Mouse (Mus musculus) cortical plate, adult 2 months (tissue): ENCODE results near the gene Scn1a. TPM values are rescaled to one million over a fixed set of nuclear protein-coding genes. Genes with fewer than 3 reads are reported as not detected.

ENCODE experiments used
- H3K27ac ChIP-seq: fragments of 200-500 bp; 2 replicates; pipeline ENCODE4 v1.5.1; 2012; ENCODE audit warnings: low read length, control low read depth, inconsistent platforms; ENCODE audit not compliant: insufficient read depth
- H3K4me1 ChIP-seq: fragments of 200-500 bp; 2 replicates; pipeline ENCODE4 v1.6.1; 2011; ENCODE audit warnings: low read length; ENCODE audit not compliant: control insufficient read depth, insufficient read depth
- H3K4me3 ChIP-seq: fragments of 200-500 bp; 2 replicates; pipeline ENCODE4 v1.5.1; 2011; ENCODE audit warnings: mild to moderate bottlenecking, low read length, control low read depth; ENCODE audit not compliant: insufficient read depth
- CTCF ChIP-seq: fragments of 200-500 bp; IDR thresholded peaks from 2 replicates; pipeline ENCODE4 v1.5.1; 2011; ENCODE audit warnings: mild to moderate bottlenecking, control low read depth, low read length; ENCODE audit not compliant: insufficient read depth; ENCODE audit errors: extremely low read depth
- POLR2A ChIP-seq: fragments of 200-500 bp; IDR thresholded peaks from 2 replicates; pipeline ENCODE4 v1.6.1; 2011; ENCODE audit warnings: mild to moderate bottlenecking, low read length, control low read depth; ENCODE audit not compliant: insufficient read depth; ENCODE audit errors: extremely low read depth
- polyA plus RNA-seq: library from polyadenylated mRNA; depleted of rRNA; stranded (reverse); fragments of >200 nt; gene quantifications from 2 replicates; pipeline ENCODE4 v1.2.3, GENCODE M21; 2012; rRNA removed

Gene Scn1a
- 63.1 and 63.2 TPM in 2 replicates for polyA plus RNA-seq

- Histone ChIP-seq H3K4me3 (peak within 1 kb of the TSS; percentile 58), H3K27ac (peak within 1 kb of the TSS; percentile 65), H3K4me1 (no peaks in the 10 kb centered on the region; the same call in 1 of the 2 replicates)
- TF ChIP-seq POLR2A (peak; percentile 58), CTCF (no peak)
These were observed at the start of gene Scn1a for GRCm38 (mm10) chr2:66440711-66441110. TSS of gene Scn1a (minus strand) at chr2:66440840.

DNA sequence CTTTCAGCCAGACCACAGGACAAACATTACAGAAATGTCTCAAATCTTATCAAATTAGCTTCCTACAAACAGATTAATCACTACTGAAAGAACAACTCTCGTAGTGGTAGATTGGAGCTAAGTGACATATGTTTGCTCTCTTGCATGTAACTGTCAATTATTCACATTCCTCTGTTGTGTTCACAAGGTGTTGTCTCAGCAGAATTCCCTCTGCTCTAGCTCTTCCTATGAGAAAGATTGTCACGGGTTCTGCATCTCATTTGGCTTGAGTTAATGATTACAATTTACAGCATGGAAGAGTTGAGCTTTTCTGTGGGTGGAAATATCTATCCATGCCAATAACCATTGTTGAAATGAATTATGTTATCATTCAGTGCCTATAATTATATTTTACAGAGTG, 37.8 kb upstream of the Scn1a start:
- no peak overlapping the region for H3K4me3 ChIP-seq
- no peaks in the 10 kb centered on the region for H3K4me1 ChIP-seq
- TF ChIP-seq CTCF (no peak), POLR2A (no peak)
- H3K27ac ChIP-seq, result no peak overlapping the region

DNA sequence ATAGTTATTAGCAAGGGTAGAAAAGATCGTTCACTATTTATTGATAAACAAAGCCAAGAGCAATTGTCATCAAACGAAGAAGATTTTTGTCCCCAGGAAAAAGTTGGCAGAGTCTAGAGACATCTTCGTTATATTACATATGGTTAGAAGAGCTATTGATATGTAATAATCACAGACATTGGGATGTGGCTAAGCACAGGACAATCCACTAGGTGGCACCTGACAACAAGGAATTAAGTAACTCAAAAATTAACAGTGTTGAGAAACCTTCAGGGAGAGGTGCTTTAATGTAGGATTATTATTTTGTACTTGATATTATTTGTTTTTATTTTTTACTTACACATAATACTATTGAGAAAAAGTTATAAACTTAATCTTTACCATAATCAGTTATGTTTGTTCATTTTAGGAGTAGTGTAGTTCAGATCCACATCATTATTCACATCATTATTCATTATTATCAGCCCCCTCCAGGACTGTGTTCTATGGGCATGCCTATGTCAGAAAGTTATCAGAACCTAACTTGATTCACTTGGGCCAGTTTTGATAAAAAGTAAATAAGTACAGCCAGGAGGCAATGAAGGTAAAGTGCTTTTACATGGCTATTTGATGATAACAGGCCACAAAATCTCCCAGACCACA, 32.7 kb upstream of the Scn1a start:
- H3K4me3 ChIP-seq, result no peak overlapping the region
- TF ChIP-seq POLR2A (no peak), CTCF (peak; percentile 37; the same call in 1 of the 2 replicates)

GRCm38 (mm10) chr2:66465484-66465883, 24.8 kb upstream of the Scn1a start:
- no peak overlapping the region for H3K27ac ChIP-seq
- no peaks in the 10 kb centered on the region for H3K4me1 ChIP-seq
- no peak overlapping the region for H3K4me3 ChIP-seq
- TF ChIP-seq POLR2A (no peak), CTCF (no peak)

More for the DNA sequence above, 32.7 kb upstream of the Scn1a start:
- no peak overlapping the region for H3K27ac ChIP-seq
- no peaks in the 10 kb centered on the region for H3K4me1 ChIP-seq

- Histone ChIP-seq H3K4me1 (no peaks in the 10 kb centered on the region), H3K27ac (no peak overlapping the region)
- TF ChIP-seq POLR2A (no peak), CTCF (no peak)
These were observed 24.3 kb upstream of the Scn1a start for GRCm38 (mm10) chr2:66464874-66465458.

DNA sequence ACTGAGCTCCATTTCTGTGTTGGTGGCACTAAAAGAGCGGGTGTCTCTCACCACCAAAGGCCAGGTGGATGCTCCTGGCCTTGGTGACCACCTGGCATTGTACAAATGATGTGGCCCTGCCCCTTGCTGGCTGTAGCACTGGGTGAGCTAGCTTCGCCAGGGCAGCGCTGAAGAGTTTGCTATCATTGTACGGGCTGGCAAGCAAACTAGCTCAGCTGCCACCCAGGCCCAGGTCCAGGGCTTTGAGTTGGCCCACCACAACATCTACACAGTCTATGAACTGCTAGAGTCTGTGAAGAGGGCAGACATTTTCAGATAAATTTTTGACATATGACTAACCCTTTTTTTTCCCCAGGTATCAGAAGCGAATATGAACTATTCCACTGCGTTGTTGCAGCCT, 23.3 kb upstream of the Scn1a start:
- no peak overlapping the region for H3K4me3 ChIP-seq
- no peak for TF ChIP-seq CTCF
- TF ChIP-seq POLR2A, result no peak
- H3K27ac ChIP-seq, result no peak overlapping the region
- no peaks in the 10 kb centered on the region for H3K4me1 ChIP-seq

More at GRCm38 (mm10) chr2:66464874-66465458, 24.3 kb upstream of the Scn1a start:
- H3K4me3 ChIP-seq, result no peak overlapping the region

DNA sequence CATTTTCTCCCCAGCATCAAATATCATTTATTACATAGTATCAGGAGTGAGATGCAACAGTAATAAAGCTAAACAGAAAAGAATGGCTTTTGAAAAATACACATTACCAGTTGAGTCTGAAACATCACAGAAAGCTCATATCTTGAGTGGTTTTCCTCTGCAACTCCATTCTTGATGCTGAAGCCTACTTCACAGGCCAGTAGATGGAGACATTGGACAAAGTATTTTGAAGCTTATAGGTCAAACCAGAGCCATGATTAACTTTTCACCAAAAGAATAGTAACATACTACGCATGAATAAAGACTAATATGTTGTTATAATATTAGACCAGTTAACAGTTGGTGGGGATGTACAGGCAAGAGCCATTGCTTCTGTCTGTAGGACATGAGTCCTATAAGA, 21.8 kb upstream of the Scn1a start:
- no peak overlapping the region for H3K27ac ChIP-seq
- H3K4me3 ChIP-seq, result no peak overlapping the region
- TF ChIP-seq CTCF (no peak), POLR2A (no peak)
- no peaks in the 10 kb centered on the region for H3K4me1 ChIP-seq

DNA sequence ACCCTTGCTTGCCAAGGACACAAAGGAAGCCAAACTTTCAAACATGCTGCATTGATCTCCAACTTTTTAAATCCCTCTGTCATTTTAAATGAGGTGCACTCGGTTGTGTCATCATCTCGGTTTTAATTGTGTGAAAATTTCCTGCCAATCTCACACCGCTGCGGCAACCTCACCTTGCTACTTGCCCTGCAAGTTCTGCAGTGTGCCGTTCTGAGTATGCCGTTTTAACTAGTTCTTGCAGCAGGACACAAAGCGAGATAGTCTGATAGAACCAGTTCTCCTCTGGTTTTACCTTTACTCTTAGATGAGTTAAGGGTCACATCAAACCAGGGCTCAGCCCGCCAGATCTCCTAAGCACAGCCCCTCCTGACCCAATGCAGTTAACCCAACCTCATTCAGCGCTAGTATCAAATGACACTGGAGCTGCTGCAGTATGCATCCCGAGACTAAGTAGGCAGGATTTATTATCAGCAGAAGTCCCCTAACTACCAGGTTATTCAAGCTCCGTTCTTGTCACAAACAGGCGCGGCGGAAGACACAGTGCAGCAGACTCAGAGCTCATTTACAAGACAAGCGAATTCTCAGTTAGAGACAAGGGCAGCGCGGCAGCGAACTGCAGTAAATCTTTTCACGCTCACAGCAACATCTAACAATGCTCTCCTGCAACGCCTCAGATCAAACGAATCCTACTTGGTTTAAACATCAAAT, 722 bp downstream of the Scn1a start:
- TF ChIP-seq POLR2A (0 out of 2 replicates have a peak, but pooled peaks have one; percentile 16), CTCF (no peak)
- H3K4me3 ChIP-seq, result peak overlapping the region; percentile 58
- no peak overlapping the region; the same call in 1 of the 2 replicates for H3K27ac ChIP-seq
- no peaks in the 10 kb centered on the region; the same call in 1 of the 2 replicates for H3K4me1 ChIP-seq

DNA sequence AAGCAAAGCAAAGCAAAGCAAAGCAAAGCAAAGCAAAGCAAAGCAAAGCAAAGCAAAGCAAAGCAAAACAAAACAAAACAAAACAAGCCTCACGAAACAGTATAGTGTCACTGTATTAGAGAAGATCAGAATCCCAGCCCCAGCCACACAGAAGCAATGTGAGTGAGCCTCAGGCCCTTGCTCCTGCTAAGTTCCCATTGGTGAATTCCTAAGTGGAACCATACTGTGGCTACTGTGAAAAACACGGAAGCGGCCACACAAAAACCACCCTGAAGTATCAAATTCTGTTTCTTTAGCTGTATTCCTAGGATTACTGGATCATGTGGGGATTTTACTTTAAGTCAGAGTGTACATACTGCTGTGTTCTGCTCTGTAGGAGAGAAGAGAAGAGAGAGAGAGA, 4.4 kb downstream of the Scn1a start:
- H3K4me1 ChIP-seq, result no peaks in the 10 kb centered on the region; the same call in 1 of the 2 replicates
- TF ChIP-seq POLR2A, result no peak
- H3K4me3 ChIP-seq, result no peak overlapping the region
- no peak overlapping the region for H3K27ac ChIP-seq
